Mouse (Mus musculus) C2C12 (cell line): ENCODE data around the gene Nipa1.

Experiments
- CEBPB ChIP-seq: IDR thresholded peaks from one replicate; pipeline ENCODE4 v1.6.1; 2011; ENCODE audit warnings: low read depth, mild to moderate bottlenecking, control low read depth, moderate library complexity
- CTCF ChIP-seq: IDR thresholded peaks from one replicate; pipeline ENCODE4 v1.5.1; 2011; ENCODE audit not compliant: control insufficient read depth, insufficient read depth, insufficient read length
- FOSL1 ChIP-seq: IDR thresholded peaks from one replicate; pipeline ENCODE4 v1.8.0; 2011; ENCODE audit warnings: mild to moderate bottlenecking, low read length; ENCODE audit not compliant: poor library complexity, insufficient read depth, severe bottlenecking
- MAX ChIP-seq: IDR thresholded peaks from one replicate; pipeline ENCODE4 v1.6.1; 2011; ENCODE audit warnings: mild to moderate bottlenecking, control low read depth
- MYOD1 ChIP-seq: IDR thresholded peaks from one replicate; pipeline ENCODE4 v1.6.1; 2011; ENCODE audit warnings: low read depth; ENCODE audit not compliant: control insufficient read depth, insufficient read length
- MYOG ChIP-seq: IDR thresholded peaks from one replicate; pipeline ENCODE4 v1.6.1; 2011; ENCODE audit not compliant: control insufficient read depth, insufficient read length; ENCODE audit errors: extremely low read depth
- USF1 ChIP-seq: IDR thresholded peaks from one replicate; pipeline ENCODE4 v1.6.1; 2011; ENCODE audit warnings: low read depth, mild to moderate bottlenecking, control low read depth, moderate library complexity

DNA sequence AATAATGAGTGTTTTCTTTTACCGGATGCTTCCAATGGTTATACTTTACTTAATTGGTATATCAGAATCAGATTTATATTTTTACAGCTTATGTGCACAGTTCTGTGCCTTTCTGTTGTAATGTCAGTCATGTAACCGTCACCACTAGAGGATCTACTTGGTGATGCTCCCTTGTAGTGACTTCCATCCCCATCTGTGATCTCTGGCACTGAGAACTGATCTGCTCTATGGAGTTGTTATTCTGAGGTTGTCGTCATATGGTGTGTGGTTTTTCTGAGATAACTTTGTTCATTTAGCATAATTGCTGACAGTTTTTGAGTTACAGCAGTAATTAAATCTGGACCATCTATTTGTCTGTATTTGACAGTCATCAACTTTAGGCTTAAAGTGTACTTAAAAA, 35.6 kb upstream of the Nipa1 start:
- TF ChIP-seq CTCF (no peak), USF1 (no peak), MAX (no peak), MYOG (no peak), MYOD1 (no peak), FOSL1 (no peak), CEBPB (no peak)
